Mouse (Mus musculus): ENCODE results near the gene Rai1.

DNA sequence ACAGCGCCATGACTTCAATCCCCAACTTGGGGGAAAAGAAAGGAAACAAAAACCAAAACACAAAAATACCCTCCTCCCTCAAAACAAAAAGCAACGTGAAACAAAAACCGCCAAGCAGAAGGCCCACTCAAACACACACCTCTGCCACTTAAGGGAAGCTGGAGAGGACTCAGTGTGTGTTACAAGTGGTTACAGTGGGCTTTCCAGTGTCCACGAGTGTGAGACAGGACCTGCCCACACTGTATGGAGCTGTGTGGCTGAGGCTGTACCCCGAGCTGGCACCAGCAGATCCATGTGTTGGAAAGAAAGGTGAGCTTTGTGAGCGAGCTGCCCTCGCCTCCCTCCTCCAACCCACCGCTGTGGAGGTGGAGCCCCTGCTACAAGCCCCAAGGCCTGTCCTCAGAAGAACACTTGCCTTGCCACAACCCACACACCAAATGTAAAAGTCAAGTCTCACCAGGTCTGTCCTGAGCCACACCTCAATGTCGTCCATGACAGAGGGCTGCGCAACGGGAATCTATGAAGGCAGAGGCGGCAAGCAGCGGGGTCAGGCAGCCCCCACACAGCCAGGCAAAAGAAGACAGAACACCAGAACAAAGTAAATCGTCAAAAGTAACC, 127.7 kb downstream of the Rai1 start:
- TF ChIP-seq CTCF (IDR thresholded peaks at IDR 0.05; ENCODE audit: insufficient read depth, low read depth, low read length) (no peak), POLR2A (IDR thresholded peaks at IDR 0.05; ENCODE audit: insufficient read depth, low read depth, low read length) (no peak)
